Mouse (Mus musculus) natural killer cell, adult 2 months (primary cell): ENCODE measurements around the gene Ankrd28.

Experiments used
- DNase-seq, 2 experiments: peaks; one replicate each; pipeline ENCODE4 v3.0.0; 2022; ENCODE audit warnings: low spot score in 2 of 2

Gene Ankrd28

DNA sequence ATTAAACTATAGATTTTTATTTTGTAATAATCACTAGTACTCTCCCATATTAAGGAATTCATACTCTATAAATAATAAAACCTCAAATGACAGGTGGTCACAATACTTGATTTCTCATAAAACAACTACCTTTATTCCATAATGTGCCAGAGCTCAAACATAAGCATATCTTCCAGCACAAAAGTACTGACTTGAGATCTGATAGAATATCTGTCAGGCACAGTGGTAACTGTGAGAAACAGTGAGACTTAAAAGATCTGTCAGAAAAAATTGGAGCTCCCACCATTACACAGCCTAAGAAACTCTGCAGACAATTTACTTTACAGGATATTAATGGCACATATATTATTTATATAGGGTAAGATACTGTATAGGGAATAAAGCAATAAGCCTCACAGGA lies 114.8 kb downstream of the Ankrd28 start:
- no peak for DNase-seq

DNA sequence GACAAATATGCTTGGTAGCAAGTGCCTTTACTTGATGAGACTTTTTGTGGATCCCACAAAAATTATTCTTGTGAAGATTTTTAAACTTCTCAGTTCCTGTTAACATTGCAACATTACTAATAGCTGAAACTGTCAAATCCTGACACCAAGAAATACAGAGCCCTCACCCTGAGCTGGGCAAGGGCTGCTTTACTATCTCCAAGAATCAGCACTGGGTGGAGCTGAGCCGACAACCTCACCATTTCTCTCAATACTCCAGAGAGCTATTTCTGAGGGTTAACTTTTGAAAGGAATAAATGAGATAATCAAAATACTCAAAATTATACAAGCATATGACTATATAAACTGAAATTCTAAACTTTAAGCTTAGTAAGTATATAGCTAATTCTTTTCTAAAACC lies 121.1 kb downstream of the Ankrd28 start:
- no peak for DNase-seq

DNA sequence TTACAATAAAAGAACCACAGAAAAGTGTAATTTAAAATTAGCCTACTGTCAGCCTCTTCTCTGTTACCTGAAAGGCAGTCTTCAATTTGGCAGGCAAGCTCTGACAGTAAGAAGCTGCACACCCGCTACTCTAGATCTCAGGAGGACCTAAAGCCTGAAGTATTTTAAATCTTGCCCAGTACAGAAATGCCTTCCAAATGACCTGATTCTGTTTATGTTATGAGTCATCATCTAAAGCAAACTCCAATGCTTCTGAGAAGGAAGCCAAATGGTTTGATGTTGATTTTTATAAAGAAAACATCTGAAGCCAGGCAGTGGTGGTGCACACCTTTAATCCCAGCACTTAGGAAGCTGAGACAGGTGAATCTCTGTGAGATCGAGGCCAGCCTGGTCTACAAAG lies 130.1 kb downstream of the Ankrd28 start:
- DNase-seq: no peak

DNA sequence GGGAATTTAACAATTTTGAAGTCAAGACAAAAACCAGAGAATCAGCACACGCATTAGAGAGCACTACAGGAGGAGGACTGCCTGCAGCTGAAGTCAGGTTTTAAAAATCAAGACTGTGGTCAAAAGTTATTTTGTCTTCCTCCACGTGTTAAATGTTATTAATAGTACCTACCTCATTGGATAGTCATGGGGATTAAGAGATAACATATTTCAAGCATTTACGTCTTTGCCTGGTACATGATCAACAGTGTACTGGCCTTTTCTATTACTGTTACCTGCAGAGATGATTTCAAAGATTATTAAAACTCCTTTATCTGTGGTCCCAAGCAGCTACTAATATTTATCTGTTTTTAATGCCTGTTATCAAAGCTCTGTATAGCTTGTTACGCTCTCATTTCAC lies 132.7 kb downstream of the Ankrd28 start:
- no peak for DNase-seq

DNA sequence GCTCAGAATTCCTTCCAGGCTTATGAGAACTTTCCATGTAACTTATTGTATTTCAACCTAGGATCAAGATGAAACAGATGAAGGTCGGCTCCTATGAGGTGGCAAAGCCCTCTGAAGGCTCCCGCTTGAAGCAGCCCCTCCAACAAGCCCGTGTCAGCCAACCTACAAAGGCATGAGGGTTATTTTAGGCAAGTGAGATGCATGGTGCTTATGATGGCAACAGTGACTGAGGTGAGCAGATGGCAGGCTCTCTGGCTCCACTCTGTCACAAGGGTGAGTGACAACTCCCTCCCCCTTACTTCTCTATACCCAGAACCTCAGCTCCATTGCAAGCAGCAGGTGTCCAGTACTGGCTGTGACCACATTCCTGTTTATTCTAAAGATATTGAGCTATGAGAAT lies 133.1 kb downstream of the Ankrd28 start:
- DNase-seq: no peak

DNA sequence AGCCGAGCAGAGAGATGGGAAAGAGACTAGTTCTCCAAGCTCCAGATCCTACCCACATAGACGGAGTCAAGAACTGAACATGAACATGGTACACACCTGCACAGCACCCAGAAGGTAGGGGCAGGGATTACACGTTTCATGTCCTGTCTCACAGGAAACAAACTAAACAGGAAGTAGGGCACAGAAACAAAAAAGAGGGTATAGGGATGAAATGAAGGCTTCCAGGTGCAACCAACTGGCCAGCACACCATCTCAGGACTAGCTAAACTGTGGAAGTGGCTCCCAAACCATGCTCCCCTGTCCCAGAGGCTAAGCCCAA lies 133.5 kb downstream of the Ankrd28 start:
- no peak for DNase-seq

DNA sequence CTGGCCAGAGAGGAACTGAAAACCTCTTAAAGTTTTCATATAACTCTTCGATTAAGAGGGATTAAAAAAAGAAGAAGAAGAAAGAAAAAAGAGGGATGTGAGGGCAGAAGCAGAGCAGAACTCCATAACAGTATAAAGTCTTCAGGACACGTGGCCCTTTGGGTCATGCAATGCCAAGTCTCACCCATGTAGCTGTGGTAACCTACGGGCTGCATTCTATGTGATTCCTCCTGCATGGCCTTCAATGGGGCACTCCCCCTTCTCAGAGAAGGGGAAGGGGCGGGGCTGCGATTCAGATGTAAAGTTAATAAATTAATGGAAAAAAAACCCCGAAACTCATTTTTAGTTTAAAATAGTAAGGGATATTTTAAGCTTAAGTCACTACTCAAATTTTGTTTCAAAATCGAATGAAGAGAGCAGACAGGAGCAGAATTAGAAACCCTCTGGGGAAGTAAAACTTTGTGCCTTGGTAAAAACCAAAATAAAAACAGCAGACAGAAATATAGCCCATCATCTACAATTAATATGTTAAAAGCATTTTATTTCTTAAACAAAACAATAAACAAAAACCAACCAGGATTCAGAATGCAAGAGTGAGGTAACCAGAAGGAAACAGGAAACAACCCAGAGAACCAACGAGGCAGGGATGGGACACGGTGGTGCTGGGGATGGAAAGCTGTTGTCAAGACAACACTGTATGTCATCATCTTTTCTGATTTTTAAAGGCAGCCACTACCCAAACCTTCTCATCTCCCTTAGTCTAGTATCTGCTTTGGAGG lies 134.1 kb downstream of the Ankrd28 start:
- DNase-seq: peak in 1 of 2 experiments; percentile 13

DNA sequence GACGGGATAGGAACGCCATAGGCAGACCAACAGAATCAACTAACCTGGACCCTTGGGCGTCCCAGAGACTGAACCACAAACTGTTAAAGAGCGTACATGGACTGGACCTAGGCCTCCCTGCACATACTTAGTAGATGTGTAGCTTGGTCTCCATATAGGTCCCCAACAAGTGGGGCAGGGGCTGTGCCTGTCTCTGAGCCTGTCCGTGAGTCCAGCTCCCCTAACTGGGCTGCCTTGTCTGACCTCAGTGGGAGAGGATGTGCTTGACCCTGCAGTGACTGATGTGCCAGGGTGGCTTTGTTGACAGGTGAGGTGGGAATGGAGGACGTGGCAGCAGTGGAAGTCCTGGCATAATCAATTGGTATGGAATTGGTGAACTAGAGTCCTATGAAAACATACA lies 137.9 kb downstream of the Ankrd28 start:
- no peak for DNase-seq

DNA sequence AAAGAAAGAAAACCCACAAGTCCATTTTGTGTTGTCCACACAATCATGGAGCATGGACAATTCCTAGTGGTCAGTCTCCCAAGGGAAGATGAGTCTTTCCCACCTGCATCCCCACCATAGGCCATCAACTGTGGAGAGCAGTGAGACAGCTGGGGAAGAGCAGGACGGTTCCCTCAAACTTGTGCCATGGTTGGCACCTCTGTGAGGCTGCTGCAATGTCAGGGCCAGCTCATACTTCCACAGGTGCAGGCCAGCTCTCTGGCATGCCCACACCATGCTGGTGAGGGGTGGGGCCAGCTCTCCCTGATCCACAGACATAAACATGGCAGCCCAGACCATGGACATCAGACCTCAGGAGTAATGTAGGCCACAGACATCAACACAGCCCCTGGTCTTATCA lies 144.2 kb downstream of the Ankrd28 start:
- DNase-seq: no peak

DNA sequence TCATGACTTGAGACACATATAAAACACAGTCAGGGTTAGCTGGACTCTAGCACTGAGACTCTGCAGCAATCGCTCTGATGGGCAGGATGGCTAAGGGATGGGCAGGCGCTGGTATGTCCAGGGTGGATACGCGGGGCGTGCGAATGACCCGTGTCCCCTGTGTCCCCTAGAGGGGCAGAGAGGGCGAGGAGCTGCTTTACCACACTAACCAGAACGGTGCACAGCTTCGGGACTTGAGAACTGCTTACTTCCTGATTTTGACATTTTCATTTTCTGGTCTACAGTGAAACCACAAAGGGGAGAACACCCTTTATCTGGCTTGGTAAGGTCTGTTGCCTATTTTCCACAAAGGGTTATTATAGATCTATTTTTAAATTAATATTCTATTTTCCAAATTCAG lies 144.8 kb downstream of the Ankrd28 start:
- DNase-seq: peak; percentile 36 to 50

DNA sequence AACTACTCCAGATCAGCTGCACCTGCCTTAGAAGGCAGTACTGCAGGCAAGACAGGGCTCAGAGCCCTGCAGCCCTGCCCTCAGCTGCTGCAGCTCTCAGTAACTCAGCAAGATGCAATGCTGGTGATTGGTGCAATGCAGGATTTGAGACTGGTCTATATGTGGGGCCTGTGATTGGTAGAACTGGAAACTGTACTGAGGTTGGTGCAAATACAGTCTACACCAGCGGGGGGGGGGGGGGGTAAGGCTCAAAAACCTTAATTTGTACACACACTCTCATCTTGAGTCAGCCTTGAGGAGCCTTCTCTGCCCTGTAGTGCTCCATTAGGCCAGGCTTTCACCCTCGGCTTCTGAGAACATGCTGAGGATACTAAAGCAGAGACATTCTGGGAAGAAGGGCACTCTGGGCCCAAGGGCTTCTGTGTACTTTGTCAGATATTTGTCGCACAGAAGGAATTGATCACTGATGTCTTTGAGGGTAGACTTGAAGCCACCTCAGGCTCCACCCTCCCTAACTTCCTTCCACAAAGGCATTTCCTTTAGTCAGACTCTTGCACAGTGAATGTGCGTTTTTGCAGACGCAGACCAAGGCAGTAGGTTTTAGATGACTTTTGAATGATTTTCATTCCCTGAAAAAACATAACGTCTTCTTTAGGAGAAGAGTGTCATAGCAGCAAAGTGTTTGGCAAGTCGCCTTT lies 146.0 kb downstream of the Ankrd28 start:
- no peak for DNase-seq

DNA sequence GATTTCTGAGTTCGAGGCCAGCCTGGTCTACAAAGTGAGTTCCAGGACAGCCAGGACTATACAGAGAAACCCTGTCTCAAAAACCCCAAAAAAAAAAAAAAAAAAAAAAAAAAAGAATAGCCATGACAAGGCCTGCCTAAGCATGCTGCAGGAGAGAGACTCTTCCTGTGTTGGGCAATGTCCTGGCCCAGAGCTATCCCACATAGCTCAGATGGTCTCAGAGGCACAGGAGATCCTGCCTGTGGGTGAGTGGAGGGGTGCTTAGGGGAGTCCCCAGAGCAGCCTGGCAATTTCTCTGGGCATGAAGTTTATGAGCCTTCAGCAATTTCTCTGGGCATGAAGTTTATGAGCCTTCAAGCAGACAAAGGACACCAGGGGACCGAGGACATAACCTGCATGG lies 146.8 kb downstream of the Ankrd28 start:
- DNase-seq: no peak

DNA sequence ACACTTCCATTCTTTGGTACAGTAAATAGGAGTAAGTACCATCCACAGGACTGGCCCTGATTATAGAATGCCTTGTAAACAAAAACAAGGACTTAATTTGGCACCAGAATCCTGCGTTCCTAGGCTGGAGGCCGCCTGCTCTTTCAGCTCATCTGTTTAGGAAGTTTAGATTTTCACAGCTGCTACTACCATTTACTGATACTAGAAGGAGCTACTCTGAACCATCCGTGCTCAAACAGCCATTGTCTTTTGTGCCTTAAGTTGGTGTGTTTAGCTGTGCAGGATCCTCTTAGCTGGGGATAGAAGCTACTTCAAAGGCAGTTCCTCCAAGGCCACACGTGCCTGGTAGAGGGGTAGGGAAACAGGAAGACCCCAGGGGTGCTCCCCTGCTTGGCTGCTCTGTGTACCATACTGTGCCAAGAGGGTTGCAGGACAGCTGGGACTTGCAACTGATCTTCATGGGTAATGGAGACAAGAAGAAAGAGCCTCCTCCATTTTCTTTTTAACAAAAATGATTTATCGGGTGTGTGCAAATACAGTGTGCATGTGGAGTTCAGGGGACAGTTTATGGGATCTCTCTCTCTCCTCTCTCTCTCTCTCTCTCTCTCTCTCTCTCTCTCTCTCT lies 148.4 kb downstream of the Ankrd28 start:
- no peak for DNase-seq

DNA sequence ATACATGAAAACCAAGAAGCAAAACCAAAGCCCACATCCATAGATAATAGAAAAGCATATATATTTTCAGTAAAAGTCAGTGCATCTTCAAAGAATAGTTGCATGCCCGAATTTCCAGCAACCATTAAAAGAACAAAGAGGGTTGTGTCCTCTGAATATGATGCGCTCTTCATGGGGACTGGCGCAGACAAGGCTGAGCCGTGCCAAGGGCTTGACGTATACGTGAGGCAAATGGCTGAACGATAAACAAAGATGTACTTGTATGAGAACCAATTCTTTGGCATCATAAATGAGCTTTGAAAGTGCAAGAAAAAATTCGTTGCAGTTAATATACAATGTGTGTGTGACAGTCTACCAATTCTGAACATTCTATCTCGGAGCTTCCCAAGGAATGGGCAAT lies 149.2 kb downstream of the Ankrd28 start:
- no peak for DNase-seq

DNA sequence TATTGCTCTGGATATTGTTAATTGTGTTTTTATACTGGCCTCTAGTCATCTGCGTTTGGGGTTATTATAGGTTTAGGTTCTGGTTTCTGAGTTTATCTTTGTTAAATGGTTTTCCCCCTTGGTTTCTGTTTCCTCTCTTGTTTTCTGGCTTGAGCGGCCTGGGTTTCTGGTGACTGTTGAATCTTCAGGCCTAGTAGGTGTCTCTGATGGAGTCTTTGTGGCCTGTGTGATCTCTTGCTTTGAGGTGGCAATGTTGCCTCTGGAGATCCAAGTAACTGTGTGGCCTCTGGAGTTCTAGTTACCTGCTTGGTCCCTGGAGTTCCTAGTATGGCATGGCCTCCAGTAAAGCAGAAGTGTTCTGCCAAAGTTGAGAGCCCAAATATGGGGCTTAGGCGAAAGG lies 149.8 kb downstream of the Ankrd28 start:
- no peak for DNase-seq

DNA sequence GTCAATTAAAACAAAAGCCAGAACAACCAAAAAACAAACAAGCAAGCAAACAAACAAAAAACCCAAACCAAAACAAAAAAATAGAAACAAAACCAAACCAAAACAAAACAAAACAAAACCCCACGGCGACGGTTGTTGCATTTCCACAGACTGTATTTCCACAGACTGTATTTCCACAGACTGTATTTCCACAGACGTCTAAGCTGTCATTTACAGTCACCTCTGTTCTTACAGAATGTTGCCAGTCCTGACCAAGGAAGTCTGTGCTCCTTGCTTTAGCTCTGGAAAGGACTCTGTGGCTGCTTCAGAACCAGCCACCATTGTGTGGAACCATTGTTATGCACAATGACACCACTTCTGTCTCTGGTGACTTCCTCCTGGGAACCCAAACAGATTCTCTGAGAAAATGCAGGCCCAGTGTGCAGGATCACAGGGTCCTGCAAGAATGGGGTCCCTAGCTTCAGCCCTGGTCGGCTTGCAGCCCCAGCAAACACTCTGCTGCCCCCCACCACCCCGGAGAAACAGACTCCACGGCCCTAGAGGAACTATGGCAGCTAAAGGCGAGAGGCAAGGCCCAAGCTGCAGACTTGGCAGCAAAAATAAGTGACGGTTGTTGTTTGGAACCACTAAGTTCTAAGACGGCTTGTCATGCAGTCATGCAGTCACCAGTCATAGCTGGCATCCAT lies 158.7 kb downstream of the Ankrd28 start:
- no peak for DNase-seq

DNA sequence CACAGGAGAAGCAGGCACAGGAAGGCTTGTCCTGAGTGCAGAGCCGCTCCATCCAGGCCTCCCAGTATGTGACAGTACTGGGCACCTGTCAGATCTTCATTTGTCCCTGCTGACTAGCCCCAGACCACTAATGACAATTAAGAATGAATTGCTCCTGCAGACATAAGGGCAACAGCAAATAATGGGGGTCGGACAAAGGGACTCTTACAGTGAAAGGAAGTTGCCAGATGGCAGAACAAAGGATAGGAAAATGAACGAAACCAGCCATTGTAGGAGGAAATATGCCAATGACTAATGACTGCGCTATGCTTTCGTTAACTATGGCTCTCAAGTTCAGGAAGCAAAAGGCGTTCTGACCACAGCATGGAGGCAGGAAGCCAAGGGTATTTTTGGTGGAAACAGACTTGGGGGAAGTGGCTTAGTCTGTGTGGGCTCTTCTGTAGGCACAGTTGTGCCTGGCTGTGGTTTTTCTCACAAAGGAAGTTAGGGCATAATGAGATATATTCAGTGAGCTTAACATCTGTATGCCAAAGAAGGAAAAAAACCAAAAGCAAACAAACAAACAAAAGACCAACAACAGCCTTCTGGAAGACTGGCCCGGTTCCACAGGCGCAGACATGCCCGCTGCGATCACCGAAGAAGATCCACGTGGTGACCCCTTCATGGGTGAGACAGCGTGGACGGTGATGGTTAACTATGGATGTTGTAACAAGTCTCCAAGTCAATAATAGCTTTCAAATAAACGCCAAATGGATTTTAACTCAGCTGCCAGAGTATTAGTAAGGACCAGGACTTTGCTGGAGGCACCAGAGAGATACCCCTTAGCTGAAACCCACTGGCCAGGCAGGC lies 160.6 kb downstream of the Ankrd28 start:
- DNase-seq: peak; percentile 47 to 60

DNA sequence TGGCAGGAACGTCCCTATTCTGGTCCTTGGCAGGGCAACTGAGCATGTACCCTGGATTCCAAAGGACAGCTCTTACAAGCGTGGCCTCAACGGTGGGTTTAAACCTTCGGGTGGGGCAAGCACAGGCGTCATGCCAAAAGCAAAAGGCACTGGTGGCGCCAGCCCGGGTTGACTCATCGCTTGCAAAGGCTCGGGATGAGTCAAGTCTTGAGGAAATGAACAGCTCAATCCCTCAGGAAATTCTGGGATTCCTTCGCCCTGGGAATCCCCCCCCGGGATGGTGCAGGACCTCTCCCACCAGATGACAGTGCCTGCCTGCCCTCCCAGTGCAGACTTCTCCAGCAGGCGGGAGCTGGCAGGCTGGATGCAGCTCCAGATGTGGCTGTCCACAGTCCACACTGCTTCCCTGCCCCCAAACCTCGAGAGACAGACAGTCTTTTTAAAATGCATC lies 161.3 kb downstream of the Ankrd28 start:
- DNase-seq: no peak

DNA sequence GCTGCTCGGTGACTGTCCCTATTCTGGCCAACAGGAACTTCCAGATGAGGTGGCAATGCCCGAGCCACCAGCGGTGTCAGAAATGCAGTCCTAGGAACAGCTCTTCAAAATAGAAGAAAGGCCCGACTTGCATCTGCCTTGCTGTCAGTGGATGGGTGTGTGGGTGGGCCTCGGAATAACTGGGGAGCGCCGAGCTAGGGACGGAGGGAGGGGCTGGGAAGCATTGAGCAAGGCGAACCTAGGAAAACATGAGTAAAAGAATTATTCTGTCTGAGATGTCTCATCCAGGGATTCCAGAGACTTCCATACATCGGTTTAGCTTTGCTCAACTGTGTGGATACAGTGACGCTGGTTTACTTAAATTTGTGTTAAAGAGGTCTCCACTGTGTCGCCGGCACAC lies 162.1 kb downstream of the Ankrd28 start:
- no peak for DNase-seq

DNA sequence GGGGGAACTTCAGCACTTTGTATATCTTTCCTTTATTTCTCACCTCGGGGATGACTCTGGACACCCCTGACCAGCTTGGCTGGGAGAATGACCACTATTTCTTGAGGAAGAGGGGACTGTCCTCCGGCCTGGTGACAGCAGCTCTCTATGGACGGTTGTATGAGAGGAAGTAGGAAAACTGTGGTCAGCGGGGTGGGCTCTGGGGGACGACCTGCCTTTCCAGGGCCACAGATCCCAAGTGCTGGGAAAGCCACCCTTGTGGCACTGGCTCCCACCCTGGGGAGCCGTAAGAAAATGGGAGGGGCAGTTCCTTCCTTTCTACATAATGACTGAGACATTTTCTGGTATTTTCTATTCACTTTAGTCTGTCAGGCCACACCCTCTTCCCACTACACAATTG lies 162.7 kb downstream of the Ankrd28 start:
- no peak for DNase-seq

DNA sequence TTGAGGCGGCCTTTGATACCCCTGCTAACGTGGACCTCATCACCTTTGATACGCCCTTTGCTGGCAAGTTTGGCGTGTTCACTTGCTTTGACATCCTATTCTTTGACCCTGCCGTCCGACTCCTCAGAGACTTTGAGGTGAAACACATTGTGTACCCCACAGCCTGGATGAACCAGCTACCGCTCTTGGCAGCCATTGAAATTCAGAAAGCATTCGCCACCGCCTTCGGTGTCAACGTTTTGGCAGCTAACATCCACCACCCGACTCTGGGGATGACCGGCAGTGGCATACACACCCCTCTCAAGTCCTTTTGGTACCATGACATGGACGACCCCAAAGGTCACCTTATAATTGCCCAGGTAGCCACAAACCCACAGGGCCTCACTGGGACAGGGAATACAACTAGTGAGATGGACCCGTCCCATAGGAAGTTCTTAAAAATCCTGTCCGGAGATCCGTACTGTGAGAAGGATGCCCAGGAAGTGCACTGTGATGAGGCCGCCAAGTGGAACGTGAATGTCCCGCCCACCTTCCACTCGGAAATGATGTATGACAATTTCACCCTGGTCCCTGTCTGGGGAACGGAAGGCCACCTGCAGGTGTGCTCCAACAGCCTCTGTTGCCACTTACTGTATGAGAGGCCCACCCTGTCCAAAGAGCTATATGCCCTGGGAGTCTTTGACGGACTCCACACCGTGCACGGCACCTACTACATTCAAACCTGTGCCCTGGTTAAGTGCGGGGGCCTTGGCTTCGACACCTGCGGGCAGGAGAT lies 163.3 kb downstream of the Ankrd28 start:
- DNase-seq: peak in 1 of 2 experiments; percentile 30
